Mouse (Mus musculus) erythroblast, embryonic 14.5 days (primary cell): Measurements from ENCODE around the gene Ccdc142.

ENCODE experiments used
- GATA1 ChIP-seq: IDR thresholded peaks from 2 replicates; pipeline ENCODE4 v1.6.1; 2012; ENCODE audit warnings: low read length, inconsistent platforms, mixed read lengths
- TAL1 ChIP-seq: IDR thresholded peaks from 3 replicates; pipeline ENCODE4 v1.6.1; 2012; ENCODE audit warnings: low read length, inconsistent platforms, mixed read lengths

DNA sequence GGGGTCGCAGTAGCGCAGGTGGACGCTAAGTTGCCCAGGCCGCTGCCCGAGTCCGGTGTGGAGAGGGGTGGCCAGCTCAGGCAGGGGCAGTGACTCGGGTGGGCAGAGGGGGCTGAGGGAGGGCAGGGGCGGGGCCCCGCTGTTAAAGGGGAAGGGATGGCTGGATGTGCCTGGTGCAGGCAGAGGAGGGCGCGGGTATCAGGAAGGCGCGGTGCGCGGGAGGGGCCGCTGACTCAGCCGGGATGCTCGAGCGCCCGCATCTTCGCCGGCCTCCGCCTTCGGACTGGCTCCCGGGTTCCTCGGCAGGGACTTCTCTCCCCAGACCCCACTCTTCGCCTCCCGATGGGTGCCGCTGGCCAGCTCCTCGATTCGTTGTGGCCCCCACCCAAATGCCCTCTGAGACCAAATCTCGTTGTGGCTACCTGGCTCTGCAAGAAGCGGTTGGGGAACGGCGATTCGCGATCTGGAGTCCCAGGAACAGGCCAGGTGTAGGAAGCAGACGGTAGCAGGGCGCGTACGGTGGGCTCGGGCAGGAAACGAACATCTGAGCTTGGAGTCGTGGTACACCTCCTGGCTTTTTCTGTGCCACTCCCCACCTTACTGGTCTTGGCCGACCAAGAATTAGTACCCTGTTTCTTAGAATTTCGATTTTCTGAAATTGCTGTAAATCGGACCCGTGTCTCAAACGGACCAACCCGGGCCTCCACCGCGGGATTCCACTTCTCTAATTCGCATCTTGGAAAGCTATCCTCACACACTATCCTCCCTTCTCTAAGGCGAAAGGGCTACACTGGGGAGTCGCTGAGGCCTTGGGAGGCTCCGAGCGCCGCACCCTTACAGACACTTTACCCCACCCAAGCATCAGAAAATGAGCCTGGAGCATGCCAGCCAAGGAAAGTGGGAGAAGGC, 30.8 kb upstream of the Ccdc142 start:
- TF ChIP-seq GATA1 (no peak), TAL1 (no peak)
